Mouse (Mus musculus): ENCODE results near the gene Mis12. TPM values are rescaled to one million over a fixed set of nuclear protein-coding genes. Genes with fewer than 3 reads are reported as not detected.

Mis12 gene
- polyA plus RNA-seq (2016; fragmentation: Nextera tagmentation; extraction: Ambion mirVana), result 65.3 and 67.8 TPM in 2 replicates

- peak; percentile 99 for DNase-seq (ENCODE audit: low spot score)
- peak within 1 kb of the TSS; percentile 96 for H3K27ac ChIP-seq (replicated peaks)
- no peaks in the 10 kb centered on the region for H3K9me3 ChIP-seq (replicated peaks)
- no peaks in the 10 kb centered on the region for H3K27me3 ChIP-seq (ENCODE audit: low read depth, poor library complexity, severe bottlenecking)
- H3K36me3 ChIP-seq, result peaks cover 43% of the 10 kb centered on the region
- H3K4me3 ChIP-seq, result peak within 1 kb of the TSS; percentile 89
- peaks cover 43% of the 10 kb centered on the region for H3K4me1 ChIP-seq
- WGBS, result under 1% methylated on average over 71 of the region's 71 CpGs
These were observed at the start of gene Mis12, which contains the start of gene Derl2 for GRCm38 (mm10) chr11:71019201-71020068. Gene Mis12, plus strand, starts transcription at chr11:71019611. Gene Derl2, minus strand, starts transcription at chr11:71019841.

- under 1% methylated on average over 43 of the region's 43 CpGs for WGBS
- DNase-seq (ENCODE audit: low spot score), result peak; percentile 94
- peak within 1 kb of the TSS; percentile 96 for H3K4me3 ChIP-seq
- peaks cover 58% of the 10 kb centered on the region for H3K36me3 ChIP-seq
- peaks cover 22% of the 10 kb centered on the region for H3K4me1 ChIP-seq
- peak within 1 kb of the TSS; percentile 94 for H3K27ac ChIP-seq (replicated peaks)
- no peaks in the 10 kb centered on the region for H3K9me3 ChIP-seq (replicated peaks)
- no peaks in the 10 kb centered on the region for H3K27me3 ChIP-seq (ENCODE audit: low read depth, poor library complexity, severe bottlenecking)
These were observed 49.4 kb upstream of the Mis12 start, which contains the start of the genes Nup88 and Rpain for GRCm38 (mm10) chr11:70969821-70970559. Gene Nup88, minus strand, starts transcription at chr11:70969973. Gene Rpain, plus strand, starts transcription at chr11:70970213.

GRCm38 (mm10) chr11:70970560-70971540 lies 48.6 kb upstream of the Mis12 start:
- Histone ChIP-seq H3K27me3 (ENCODE audit: low read depth, poor library complexity, severe bottlenecking) (no peaks in the 10 kb centered on the region), H3K9me3 (replicated peaks) (no peaks in the 10 kb centered on the region), H3K27ac (replicated peaks) (peak overlapping the region; percentile 94), H3K36me3 (peaks cover 58% of the 10 kb centered on the region), H3K4me1 (peaks cover 22% of the 10 kb centered on the region), H3K4me3 (peak overlapping the region; percentile 96)
- 19% methylated on average over 24 of the region's 24 CpGs for WGBS
- no peak for DNase-seq (ENCODE audit: low spot score)

- Histone ChIP-seq H3K9me3 (replicated peaks) (no peaks in the 10 kb centered on the region), H3K27me3 (ENCODE audit: low read depth, poor library complexity, severe bottlenecking) (no peaks in the 10 kb centered on the region), H3K36me3 (peaks cover 63% of the 10 kb centered on the region), H3K27ac (replicated peaks) (no peak overlapping the region), H3K4me1 (peaks cover 22% of the 10 kb centered on the region), H3K4me3 (no peak overlapping the region)
- WGBS, result 69% methylated on average over 1 of the region's 1 CpGs
- DNase-seq (ENCODE audit: low spot score), result no peak
These were observed 46.8 kb upstream of the Mis12 start for GRCm38 (mm10) chr11:70972586-70972985.

- DNase-seq (ENCODE audit: low spot score), result no peak
These were observed 45.5 kb upstream of the Mis12 start for GRCm38 (mm10) chr11:70973947-70974346.

GRCm38 (mm10) chr11:70975193-70975592 lies 44.2 kb upstream of the Mis12 start:
- no peaks in the 10 kb centered on the region for H3K9me3 ChIP-seq (replicated peaks)

More at GRCm38 (mm10) chr11:70973947-70974346, 45.5 kb upstream of the Mis12 start:
- no peaks in the 10 kb centered on the region for H3K9me3 ChIP-seq (replicated peaks)
- WGBS, result 75% methylated on average over 4 of the region's 4 CpGs
- H3K27me3 ChIP-seq (ENCODE audit: low read depth, poor library complexity, severe bottlenecking), result no peaks in the 10 kb centered on the region
- no peak overlapping the region for H3K4me3 ChIP-seq
- peaks cover 74% of the 10 kb centered on the region for H3K36me3 ChIP-seq
- H3K4me1 ChIP-seq, result peaks cover 12% of the 10 kb centered on the region
- no peak overlapping the region for H3K27ac ChIP-seq (replicated peaks)

GRCm38 (mm10) chr11:70977293-70977692 lies 42.1 kb upstream of the Mis12 start:
- H3K9me3 ChIP-seq (replicated peaks), result no peaks in the 10 kb centered on the region
- H3K27ac ChIP-seq (replicated peaks), result no peak overlapping the region
- no peak for DNase-seq (ENCODE audit: low spot score)
- no peak overlapping the region for H3K4me3 ChIP-seq
- H3K4me1 ChIP-seq, result peaks cover 13% of the 10 kb centered on the region
- 92% methylated on average over 6 of the region's 6 CpGs for WGBS
- no peaks in the 10 kb centered on the region for H3K27me3 ChIP-seq (ENCODE audit: low read depth, poor library complexity, severe bottlenecking)
- peaks cover 94% of the 10 kb centered on the region for H3K36me3 ChIP-seq

More at GRCm38 (mm10) chr11:70975193-70975592, 44.2 kb upstream of the Mis12 start:
- H3K27ac ChIP-seq (replicated peaks), result no peak overlapping the region
- peaks cover 7% of the 10 kb centered on the region for H3K4me1 ChIP-seq
- WGBS, result 78% methylated on average over 2 of the region's 2 CpGs
- H3K36me3 ChIP-seq, result peaks cover 86% of the 10 kb centered on the region
- no peak for DNase-seq (ENCODE audit: low spot score)
- no peaks in the 10 kb centered on the region for H3K27me3 ChIP-seq (ENCODE audit: low read depth, poor library complexity, severe bottlenecking)
- H3K4me3 ChIP-seq, result no peak overlapping the region

GRCm38 (mm10) chr11:70980232-70980631 lies 39.2 kb upstream of the Mis12 start:
- H3K4me1 ChIP-seq, result peaks cover 13% of the 10 kb centered on the region
- no peak overlapping the region for H3K27ac ChIP-seq (replicated peaks)
- no peaks in the 10 kb centered on the region for H3K9me3 ChIP-seq (replicated peaks)
- 89% methylated on average over 6 of the region's 6 CpGs for WGBS
- no peak overlapping the region for H3K4me3 ChIP-seq
- DNase-seq (ENCODE audit: low spot score), result no peak
- H3K27me3 ChIP-seq (ENCODE audit: low read depth, poor library complexity, severe bottlenecking), result no peaks in the 10 kb centered on the region
- peaks cover 77% of the 10 kb centered on the region for H3K36me3 ChIP-seq

GRCm38 (mm10) chr11:70980751-70981510 lies 38.5 kb upstream of the Mis12 start:
- H3K27ac ChIP-seq (replicated peaks), result no peak overlapping the region
- WGBS, result 93% methylated on average over 14 of the region's 14 CpGs
- H3K9me3 ChIP-seq (replicated peaks), result no peaks in the 10 kb centered on the region
- peak overlapping the region; percentile 98 for H3K4me3 ChIP-seq
- H3K4me1 ChIP-seq, result peaks cover 13% of the 10 kb centered on the region
- DNase-seq (ENCODE audit: low spot score), result no peak
- H3K36me3 ChIP-seq, result peaks cover 77% of the 10 kb centered on the region
- no peaks in the 10 kb centered on the region for H3K27me3 ChIP-seq (ENCODE audit: low read depth, poor library complexity, severe bottlenecking)

- Histone ChIP-seq H3K27ac (replicated peaks) (peak overlapping the region; percentile 94), H3K4me1 (peaks cover 13% of the 10 kb centered on the region), H3K4me3 (peak overlapping the region; percentile 98), H3K9me3 (replicated peaks) (no peaks in the 10 kb centered on the region), H3K36me3 (peaks cover 77% of the 10 kb centered on the region), H3K27me3 (ENCODE audit: low read depth, poor library complexity, severe bottlenecking) (no peaks in the 10 kb centered on the region)
- no peak for DNase-seq (ENCODE audit: low spot score)
- 13% methylated on average over 12 of the region's 12 CpGs for WGBS
These were observed 37.4 kb upstream of the Mis12 start for GRCm38 (mm10) chr11:70982030-70982429.

- under 1% methylated on average over 64 of the region's 64 CpGs for WGBS
- H3K36me3 ChIP-seq, result peaks cover 77% of the 10 kb centered on the region
- DNase-seq (ENCODE audit: low spot score), result peak; percentile 92
These were observed 36.7 kb upstream of the Mis12 start, which contains the start of gene C1qbp for GRCm38 (mm10) chr11:70982557-70983228. Gene C1qbp, minus strand, starts transcription at chr11:70983026.

More at GRCm38 (mm10) chr11:70982557-70983228, 36.7 kb upstream of the Mis12 start, which contains the start of gene C1qbp:
- H3K4me1 ChIP-seq, result peaks cover 13% of the 10 kb centered on the region
- H3K9me3 ChIP-seq (replicated peaks), result no peaks in the 10 kb centered on the region
- peak within 1 kb of the TSS; percentile 98 for H3K4me3 ChIP-seq
- H3K27ac ChIP-seq (replicated peaks), result peak within 1 kb of the TSS; percentile 94
- no peaks in the 10 kb centered on the region for H3K27me3 ChIP-seq (ENCODE audit: low read depth, poor library complexity, severe bottlenecking)
